8 mouse cellular contexts compared by ENCODE assay signal in the genomic region with DNA sequence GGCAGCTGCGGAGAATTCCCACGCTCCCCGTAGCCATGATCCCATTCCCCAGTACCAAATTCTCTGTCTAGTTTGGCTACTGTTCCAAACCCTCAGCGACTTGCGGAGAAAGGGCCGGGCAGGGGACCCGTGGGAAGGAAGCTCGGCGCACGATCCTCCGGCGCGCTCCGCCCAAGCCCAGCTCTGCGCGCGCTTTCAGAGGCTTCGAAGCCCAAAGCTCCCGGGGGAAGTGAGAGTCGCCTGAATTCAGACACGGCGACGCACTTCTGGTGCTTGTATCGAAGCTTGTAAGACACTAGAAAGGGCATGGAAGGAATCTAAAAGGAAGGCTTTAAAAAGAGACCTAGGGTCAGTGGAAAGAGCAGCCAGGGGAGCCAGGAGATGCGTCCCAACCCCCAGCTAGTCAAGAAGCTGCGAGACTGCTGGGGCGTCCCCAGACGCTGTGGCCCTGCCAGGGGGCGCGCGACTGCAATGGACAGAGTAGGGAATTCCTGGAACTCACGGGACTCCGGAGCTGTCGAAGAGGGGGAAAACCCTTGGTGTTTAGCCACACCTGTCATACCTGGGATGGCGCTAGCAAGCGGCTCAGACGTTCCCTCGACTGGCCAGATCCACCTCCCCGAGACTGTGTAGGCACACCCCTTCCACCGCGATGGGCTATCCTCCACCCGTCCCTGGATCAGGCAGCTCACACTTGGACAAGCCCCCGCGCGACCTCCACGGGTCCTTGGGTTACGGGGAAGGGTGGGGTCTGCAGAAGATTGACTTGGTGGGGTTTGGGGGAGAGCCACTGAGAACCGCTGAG. TPM values are rescaled to one million over a fixed set of nuclear protein-coding genes. Genes with fewer than 3 reads are reported as not detected.
DNase-seq lines count a peak whose midpoint lies in the region; ATAC-seq and TF ChIP-seq lines count a peak whose summit lies in the region.

No protein-coding gene starts in this region.

- TF ChIP-seq CTCF in brain, embryonic 14.5 days (IDR thresholded peaks at IDR 0.05; ENCODE audit: borderline replicate concordance, extremely low read depth, insufficient read depth, insufficient read length) = no peak
- no peak for TF ChIP-seq CTCF in lung, adult 2 months (IDR thresholded peaks at IDR 0.05; ENCODE audit: insufficient read depth, low read length)

- H3K4me1 ChIP-seq in heart, embryonic 10.5 days = peaks cover 23% of the 10 kb centered on the region
- peaks cover 2% of the 10 kb centered on the region; the same call in 1 of the 2 replicates for H3K4me1 ChIP-seq in lung, adult 2 months (ENCODE audit: control insufficient read depth, insufficient read depth, low read length)

- WGBS in heart, embryonic 10.5 days = under 1% methylated on average over 48 of the region's 48 CpGs
- under 1% methylated on average over 48 of the region's 48 CpGs for WGBS in lung, adult 2 months

- H3K36me3 ChIP-seq in heart, embryonic 10.5 days = no peaks in the 10 kb centered on the region

- peak overlapping the region; percentile 87 for H3K27ac ChIP-seq in heart, embryonic 10.5 days

- peak; percentile 47 for ATAC-seq in frontal cortex, adult (ENCODE audit: low TSS enrichment)

- H3K27me3 ChIP-seq in heart, embryonic 10.5 days (ENCODE audit: insufficient read depth, poor library complexity, severe bottlenecking) = peaks cover 9% of the 10 kb centered on the region; the same call in 1 of the 2 replicates

- TF ChIP-seq POLR2A in brain, embryonic 14.5 days (IDR thresholded peaks at IDR 0.05; ENCODE audit: borderline replicate concordance, extremely low read depth, insufficient read depth, insufficient read length, poor library complexity, severe bottlenecking) = no peak
- TF ChIP-seq POLR2A in lung, adult 2 months (IDR thresholded peaks at IDR 0.05; ENCODE audit: borderline replicate concordance, extremely low read depth, low read depth, low read length) = no peak

- H3K4me3 ChIP-seq in heart, embryonic 10.5 days = peak overlapping the region; percentile 73
- peak overlapping the region; percentile 70 for H3K4me3 ChIP-seq in lung, adult 2 months (replicated peaks; ENCODE audit: extremely low read depth, low read depth, low read length)

- no peaks in the 10 kb centered on the region for H3K9me3 ChIP-seq in heart, embryonic 10.5 days

- DNase-seq in frontal cortex, postnatal 14 days (ENCODE audit: low spot score in 2 of 2) = no peak
- peak; percentile 68 for DNase-seq in brain, embryonic 14.5 days (ENCODE audit: low read depth)
- peak; percentile 82 for DNase-seq in heart, embryonic 10.5 days (ENCODE audit: low spot score)
- peak; percentile 30 to 35 for DNase-seq in kidney, adult 8-10 months
- peak; percentile 44 for DNase-seq in lung, adult 2 months
- peak; percentile 41 for DNase-seq in ovary, postnatal 36 days (ENCODE audit: low spot score)
- no peak for DNase-seq in cerebellum, adult 9-11 months

RNA-seq across cellular contexts. Expression of a gene that starts 2.8 kb away (rescaled TPM):
- polyA plus RNA-seq in brain, embryonic 14.5 days (2012; rRNA removed) = 2.1 and 4.7 TPM in 2 replicates
- 12.0 and 14.8 TPM in 2 replicates for polyA plus RNA-seq in heart, embryonic 10.5 days (2016; fragmentation: Nextera tagmentation; extraction: Ambion mirVana)
- polyA plus RNA-seq in lung, adult 2 months (2012; rRNA removed) = 9.6 and 24.4 TPM in 2 replicates

Comparison
In these comparisons a context has a peak if more than half of its experiments do, and no peak if none do; other contexts are left out.
1. DNase-seq: peak in brain, embryonic 14.5 days (single experiment), heart, embryonic 10.5 days (single experiment), kidney, adult 8-10 months (2 of 2), lung, adult 2 months (single experiment) and ovary, postnatal 36 days (single experiment); none in frontal cortex, postnatal 14 days (0 of 2) and cerebellum, adult 9-11 months (single experiment).